Mouse (Mus musculus) embryonic facial prominence, embryonic 15.5 days (tissue): Measurements from ENCODE around the gene Mpv17l. TPM values are rescaled to one million over a fixed set of nuclear protein-coding genes. Genes with fewer than 3 reads are reported as not detected.
"Not testable (repeated sequence)": the region's sequence is repeated elsewhere in the genome, so short reads cannot be mapped to it uniquely, and the experiment has no call there.

Source experiments
- ATAC-seq: fragments of 200-750 bp; cut with Nextera tagmentation; 2 replicates; pipeline ENCODE4 v1.8.0; 2017; ENCODE audit warnings: low read depth, moderate TSS enrichment; ENCODE audit not compliant: insufficient number of reproducible peaks, low FRiP score, low TSS enrichment
- H3K27ac ChIP-seq: fragments of 300-500 bp; sonication (generic); replicated peaks from 2 replicates; pipeline ENCODE4 v1.5.1; 2015; ENCODE audit warnings: mild to moderate bottlenecking, inconsistent platforms
- H3K27me3 ChIP-seq: fragments of 300-500 bp; sonication (generic); 2 replicates; pipeline ENCODE4 v1.6.1; 2015; ENCODE audit warnings: inconsistent platforms
- H3K36me3 ChIP-seq: fragments of 300-500 bp; sonication (generic); 2 replicates; pipeline ENCODE4 v1.6.1; 2015; ENCODE audit warnings: mild to moderate bottlenecking, inconsistent platforms
- H3K4me1 ChIP-seq: fragments of 300-500 bp; sonication (generic); 2 replicates; pipeline ENCODE4 v1.6.1; 2015; ENCODE audit warnings: inconsistent platforms
- H3K4me2 ChIP-seq: fragments of 300-500 bp; sonication (generic); replicated peaks from 2 replicates; pipeline ENCODE4 v1.6.1; 2015; ENCODE audit warnings: mild to moderate bottlenecking, inconsistent platforms
- H3K4me3 ChIP-seq: fragments of 300-500 bp; sonication (generic); replicated peaks from 2 replicates; pipeline ENCODE4 v1.5.1; 2015; ENCODE audit warnings: mild to moderate bottlenecking, inconsistent platforms
- H3K9ac ChIP-seq: fragments of 300-500 bp; sonication (generic); 2 replicates; pipeline ENCODE4 v1.6.1; 2015; ENCODE audit warnings: inconsistent platforms
- H3K9me3 ChIP-seq: fragments of 300-500 bp; sonication (generic); replicated peaks from 2 replicates; pipeline ENCODE4 v1.6.1; 2016; ENCODE audit warnings: inconsistent platforms
- WGBS: fragments of 180-500 bp; shearing (Covaris S2); methylation state at CpG from one replicate; pipeline ENCODE4 v1.1.7; 2015; 5-methylcytosine and 5-hydroxymethylcytosine counted together
- polyA plus RNA-seq: library from polyadenylated mRNA; unstranded; fragments of >200 nt; fragmentation: Nextera tagmentation; extraction: Ambion mirVana; gene quantifications from 2 replicates; pipeline ENCODE4 v1.2.1, GENCODE M21; 2015

Gene Mpv17l
- 5.7 and 6.4 TPM in 2 replicates for polyA plus RNA-seq

DNA sequence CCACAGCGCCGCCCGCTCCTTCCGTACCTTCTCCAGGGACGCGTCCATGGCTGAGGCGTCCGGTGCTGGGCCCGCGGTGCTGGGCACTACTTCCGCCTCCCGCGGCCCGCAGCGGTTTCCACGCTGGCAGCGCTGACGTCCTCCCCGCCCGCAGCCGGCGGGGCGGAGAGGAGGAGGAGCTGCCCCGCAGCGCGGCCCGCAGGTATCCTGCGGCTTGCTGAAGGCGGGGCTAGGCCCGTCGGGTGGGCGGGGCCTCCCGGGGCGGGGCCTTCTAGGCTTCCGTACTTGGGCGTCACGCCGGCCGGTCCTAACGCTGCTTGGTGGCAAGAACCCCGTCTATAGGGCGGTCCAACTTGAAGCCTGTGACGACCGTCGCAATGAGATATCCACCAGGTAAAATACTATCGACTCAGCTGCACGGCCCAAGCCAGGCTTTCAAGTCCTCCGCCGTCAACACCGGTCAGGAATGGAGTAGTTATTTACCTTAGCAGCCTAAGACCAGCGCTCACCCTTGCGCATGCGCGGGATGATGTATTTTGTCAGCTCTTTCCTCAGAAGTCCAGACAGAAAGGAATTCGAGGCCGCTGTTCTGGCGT, at the start of gene Mpv17l, which contains the start of gene Pdxdc1:
TSS of gene Mpv17l (plus strand) at position 274 of the 596 bp plus-strand sequence.
TSS of gene Pdxdc1 (minus strand) at position 244 of the 596 bp plus-strand sequence.
- peak within 1 kb of the TSS; percentile 78 for H3K4me3 ChIP-seq
- H3K4me2 ChIP-seq: peak within 1 kb of the TSS; percentile 67
- no peaks in the 10 kb centered on the region for H3K9me3 ChIP-seq
- WGBS: under 1% methylated on average over 52 of the region's 57 CpGs
- peak within 1 kb of the TSS; percentile 92 for H3K27ac ChIP-seq
- no peaks in the 10 kb centered on the region for H3K36me3 ChIP-seq
- peak within 1 kb of the TSS; percentile 69 for H3K9ac ChIP-seq
- H3K4me1 ChIP-seq: peaks cover 16% of the 10 kb centered on the region
- no peaks in the 10 kb centered on the region for H3K27me3 ChIP-seq
- ATAC-seq: peak; percentile 98

DNA sequence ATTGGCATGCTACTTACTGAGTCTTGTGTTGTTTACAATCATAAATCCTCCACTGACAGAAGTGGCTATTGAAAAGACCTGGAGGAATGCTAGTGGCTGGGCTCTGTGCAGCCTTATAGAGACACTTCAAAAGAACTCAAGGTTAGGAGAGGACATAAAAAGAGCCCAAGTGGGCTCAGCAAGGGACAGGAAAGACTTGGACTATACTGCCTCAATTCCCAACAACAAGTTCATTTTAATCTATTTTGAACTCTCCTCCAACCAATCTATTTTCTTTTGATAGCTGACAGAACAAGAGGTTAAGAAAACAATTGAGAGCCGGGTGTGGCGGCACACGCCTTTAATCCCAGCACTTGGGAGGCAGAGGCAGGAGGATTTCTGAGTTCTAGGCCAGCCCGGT, 49.1 kb upstream of the Mpv17l start:
- ATAC-seq: no peak
- H3K36me3 ChIP-seq: peaks cover 47% of the 10 kb centered on the region
- H3K4me1 ChIP-seq: no peaks in the 10 kb centered on the region
- H3K9ac ChIP-seq: no peak overlapping the region
- H3K9me3 ChIP-seq: no peaks in the 10 kb centered on the region
- H3K4me3 ChIP-seq: no peak overlapping the region
- no peaks in the 10 kb centered on the region for H3K27me3 ChIP-seq
- H3K4me2 ChIP-seq: no peak overlapping the region
- no peak overlapping the region for H3K27ac ChIP-seq
- WGBS: 91% methylated on average over 4 of the region's 4 CpGs

DNA sequence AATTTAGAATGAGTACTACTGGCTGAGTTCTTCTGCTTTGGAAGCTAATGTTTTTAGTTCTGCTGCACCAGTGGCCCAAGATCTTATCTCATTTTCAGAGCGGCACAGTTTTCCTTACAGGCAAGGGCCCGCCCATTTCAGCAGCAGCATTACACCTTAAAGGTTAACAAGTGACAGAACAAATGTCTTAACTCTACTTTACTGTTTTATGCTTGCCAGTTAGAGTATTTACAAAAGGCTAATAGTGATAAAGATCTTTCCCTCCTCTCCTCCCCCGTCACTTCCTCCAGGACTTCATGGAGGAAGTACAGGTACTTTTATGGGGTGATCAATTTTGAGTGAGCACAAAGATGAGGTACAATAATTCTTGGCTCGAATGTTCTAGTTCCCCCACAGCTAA, 36.9 kb upstream of the Mpv17l start:
- peaks cover 43% of the 10 kb centered on the region for H3K36me3 ChIP-seq
- no peaks in the 10 kb centered on the region for H3K9me3 ChIP-seq
- H3K4me1 ChIP-seq: no peaks in the 10 kb centered on the region
- WGBS: 63% methylated on average over 4 of the region's 4 CpGs
- H3K4me2 ChIP-seq: no peak overlapping the region
- no peaks in the 10 kb centered on the region for H3K27me3 ChIP-seq
- no peak for ATAC-seq
- no peak overlapping the region for H3K27ac ChIP-seq
- H3K4me3 ChIP-seq: no peak overlapping the region
- H3K9ac ChIP-seq: no peak overlapping the region

DNA sequence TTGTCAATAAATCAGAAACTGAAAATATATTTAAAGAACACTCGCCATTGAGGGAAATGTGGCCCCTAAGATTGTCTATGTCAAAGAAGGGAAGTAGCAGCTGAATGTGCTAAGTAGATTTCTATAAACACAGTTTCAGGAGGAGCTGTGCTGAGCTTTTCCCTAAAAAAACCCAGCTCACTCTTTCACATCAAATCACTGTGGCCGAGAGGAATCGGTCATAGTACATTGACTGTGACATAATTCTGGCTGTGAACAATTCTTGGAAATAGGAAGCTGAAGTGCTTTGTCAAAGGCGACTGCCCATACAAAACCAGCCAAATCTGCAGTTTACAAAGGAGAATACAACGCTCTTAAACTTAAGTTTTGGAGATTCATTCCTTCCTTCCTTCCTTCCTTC, 36.3 kb upstream of the Mpv17l start:
- WGBS: 81% methylated on average over 5 of the region's 5 CpGs
- peaks cover 44% of the 10 kb centered on the region for H3K36me3 ChIP-seq
- no peaks in the 10 kb centered on the region for H3K27me3 ChIP-seq
- H3K4me3 ChIP-seq: no peak overlapping the region
- H3K9ac ChIP-seq: no peak overlapping the region
- H3K4me1 ChIP-seq: no peaks in the 10 kb centered on the region
- H3K4me2 ChIP-seq: no peak overlapping the region
- no peaks in the 10 kb centered on the region for H3K9me3 ChIP-seq
- no peak overlapping the region for H3K27ac ChIP-seq
- no peak for ATAC-seq

DNA sequence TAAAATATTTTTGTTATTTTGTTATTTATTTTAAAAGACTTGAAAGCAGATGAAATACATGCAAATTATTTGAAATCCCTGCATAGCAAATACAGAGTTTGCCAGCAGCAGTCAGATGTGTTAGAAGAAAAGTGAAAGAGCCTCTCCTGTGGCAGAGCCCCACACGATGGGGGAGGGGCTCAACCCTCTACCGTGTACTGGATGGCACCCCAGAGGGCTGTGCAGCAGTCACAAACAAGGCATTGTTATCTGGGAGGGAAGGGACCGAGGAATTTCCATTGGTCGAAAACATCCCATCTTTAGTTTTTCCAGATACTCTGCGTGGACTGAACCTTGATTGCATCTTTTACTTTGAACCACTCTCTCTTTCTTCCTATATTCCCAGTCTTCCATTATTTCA, 35.6 kb upstream of the Mpv17l start:
- H3K36me3 ChIP-seq: peaks cover 51% of the 10 kb centered on the region
- ATAC-seq, H3K9me3 ChIP-seq, H3K4me3 ChIP-seq, H3K9ac ChIP-seq, H3K4me2 ChIP-seq, H3K27ac ChIP-seq, H3K4me1 ChIP-seq, H3K27me3 ChIP-seq: not testable (repeated sequence)
- 30% methylated on average over 5 of the region's 5 CpGs for WGBS

DNA sequence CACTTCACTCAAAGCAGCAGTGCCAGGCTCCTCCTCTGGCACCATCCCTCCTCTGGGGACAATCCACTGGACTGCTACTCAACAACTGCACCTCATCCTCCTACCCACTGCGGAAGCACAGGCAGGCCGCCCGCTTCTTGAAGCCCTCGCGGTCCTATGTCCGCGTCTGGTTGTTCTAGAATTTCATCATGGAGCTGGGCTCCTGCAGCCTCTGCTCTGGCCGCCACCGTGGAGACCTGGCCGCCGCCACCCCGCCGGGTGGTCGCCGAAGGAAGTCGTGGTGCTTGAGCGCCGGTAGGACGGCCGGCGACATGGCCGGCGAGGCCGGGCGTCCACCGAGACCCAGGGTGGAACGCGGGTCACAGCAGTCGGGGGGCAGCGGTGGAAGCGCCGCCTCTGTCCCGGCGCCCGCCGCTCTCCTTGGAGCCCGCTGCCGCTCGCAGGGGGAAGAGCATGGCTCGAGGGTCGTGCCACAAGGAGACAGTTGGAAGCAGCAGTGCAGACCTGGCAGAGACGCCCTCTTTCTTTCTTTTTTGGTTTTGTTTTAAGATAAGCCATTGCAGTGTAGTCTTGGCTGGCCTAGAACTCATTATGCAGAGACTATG, 34.9 kb upstream of the Mpv17l start:
- H3K27ac ChIP-seq: no peak overlapping the region
- H3K4me3 ChIP-seq: no peak overlapping the region
- no peaks in the 10 kb centered on the region for H3K9me3 ChIP-seq
- 23% methylated on average over 42 of the region's 42 CpGs for WGBS
- H3K27me3 ChIP-seq: no peaks in the 10 kb centered on the region
- no peak for ATAC-seq
- H3K9ac ChIP-seq: no peak overlapping the region
- no peaks in the 10 kb centered on the region for H3K4me1 ChIP-seq
- no peak overlapping the region for H3K4me2 ChIP-seq
- H3K36me3 ChIP-seq: peaks cover 46% of the 10 kb centered on the region

DNA sequence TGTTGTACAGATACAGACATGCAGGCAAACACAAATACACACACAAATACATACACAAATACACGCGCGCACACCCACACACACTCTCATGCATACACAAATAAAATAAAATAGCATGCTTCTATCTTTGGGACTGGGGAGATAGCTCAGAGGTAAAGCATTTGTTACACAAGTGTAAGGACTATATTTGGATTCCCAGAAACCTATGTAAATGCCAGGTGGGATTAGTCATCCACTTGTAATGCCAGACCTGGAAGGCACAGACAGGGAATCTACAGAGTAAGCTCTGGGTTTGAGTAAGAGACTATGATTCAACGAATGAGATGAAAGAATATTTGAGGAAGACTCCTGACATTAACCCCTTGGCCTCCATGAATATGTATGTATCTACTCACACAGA, 27.5 kb upstream of the Mpv17l start:
- 90% methylated on average over 4 of the region's 4 CpGs for WGBS
- no peaks in the 10 kb centered on the region for H3K27me3 ChIP-seq
- no peak overlapping the region for H3K9ac ChIP-seq
- peaks cover 55% of the 10 kb centered on the region for H3K36me3 ChIP-seq
- no peak for ATAC-seq
- H3K9me3 ChIP-seq: no peaks in the 10 kb centered on the region
- H3K4me2 ChIP-seq: no peak overlapping the region
- no peak overlapping the region for H3K4me3 ChIP-seq
- H3K27ac ChIP-seq: no peak overlapping the region
- H3K4me1 ChIP-seq: no peaks in the 10 kb centered on the region

DNA sequence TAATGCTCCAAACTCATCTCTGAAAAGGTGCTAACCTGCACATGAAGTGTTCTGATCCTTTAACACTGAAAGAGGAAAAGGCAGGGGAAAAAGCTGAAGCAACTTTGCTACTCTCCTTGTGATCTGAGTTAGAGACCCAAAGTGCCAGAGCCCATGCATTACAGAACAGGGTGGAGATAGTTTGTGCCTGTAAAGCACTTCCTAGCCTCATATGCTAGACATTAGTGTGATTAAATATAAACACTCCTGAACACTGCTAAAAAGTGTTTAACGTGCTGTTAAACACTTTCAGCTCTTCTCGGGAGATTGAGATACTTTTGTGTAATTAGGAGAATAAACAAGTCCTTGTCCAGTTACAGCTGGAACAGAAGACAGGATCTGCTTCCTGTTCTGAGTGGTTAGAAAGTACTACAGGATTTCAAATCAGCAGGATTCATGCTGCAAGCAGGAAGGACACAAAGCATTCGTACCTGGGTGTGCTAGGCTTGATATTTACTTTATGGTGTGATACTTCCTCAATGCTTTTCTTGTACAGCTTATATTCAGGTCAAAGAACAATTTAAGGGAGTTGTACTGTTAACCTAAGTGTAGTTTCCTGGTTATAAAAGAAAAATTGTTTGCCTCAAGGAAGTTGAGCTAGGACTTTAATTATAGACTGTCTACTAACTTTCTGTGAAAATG, 19.7 kb upstream of the Mpv17l start:
- WGBS: 16% methylated on average over 3 of the region's 3 CpGs

DNA sequence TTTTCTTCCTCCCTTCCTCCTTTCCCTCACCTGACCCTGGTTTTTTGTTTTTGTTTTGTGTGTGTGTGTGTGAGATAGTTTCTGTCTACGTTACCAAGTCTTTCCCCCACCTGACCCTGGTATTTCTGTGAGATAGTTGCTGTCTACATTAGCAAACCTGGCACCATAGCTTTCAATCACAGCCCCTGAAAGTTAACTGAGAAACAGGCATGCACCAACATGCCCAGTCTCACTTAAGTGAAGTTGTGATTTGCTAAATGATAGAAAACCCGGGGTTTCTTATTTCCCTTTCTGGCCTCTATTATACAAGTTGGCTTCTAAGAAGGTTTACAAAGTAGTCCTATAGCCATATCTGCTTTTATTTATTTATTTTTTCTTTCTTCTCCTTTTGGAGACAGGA, 12.5 kb upstream of the Mpv17l start:
- H3K36me3 ChIP-seq: no peaks in the 10 kb centered on the region
- H3K27ac ChIP-seq: no peak overlapping the region
- 75% methylated on average over 2 of the region's 2 CpGs for WGBS

More for the DNA sequence above, 19.7 kb upstream of the Mpv17l start:
- Histone ChIP-seq H3K27me3 (no peaks in the 10 kb centered on the region), H3K36me3 (0 out of 2 replicates have a peak, but pooled peaks cover 20% of the 10 kb centered on the region), H3K4me3 (no peak overlapping the region), H3K9ac (no peak overlapping the region), H3K4me1 (no peaks in the 10 kb centered on the region), H3K4me2 (no peak overlapping the region), H3K9me3 (no peaks in the 10 kb centered on the region), H3K27ac (no peak overlapping the region)
- ATAC-seq: no peak

DNA sequence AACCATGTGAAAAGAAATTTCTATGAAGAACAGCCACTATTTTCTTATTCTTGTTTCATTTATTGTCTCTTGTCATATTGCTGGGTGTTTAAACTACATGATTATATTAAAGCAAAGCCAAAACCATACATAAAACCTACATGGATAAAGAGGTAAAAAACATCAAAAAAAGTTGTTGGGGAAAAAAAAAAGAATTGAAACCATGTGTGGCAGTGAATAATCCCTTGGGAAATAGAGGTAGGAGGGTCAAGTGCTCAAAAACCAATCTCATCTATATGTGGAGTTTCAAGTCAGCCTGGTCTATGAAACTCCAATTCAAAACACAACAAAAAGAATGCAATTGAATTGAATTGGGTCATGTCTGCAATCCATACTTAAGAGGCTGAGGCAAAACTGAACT, 10.1 kb upstream of the Mpv17l start:
- Histone ChIP-seq H3K27me3 (no peaks in the 10 kb centered on the region), H3K9me3 (no peaks in the 10 kb centered on the region), H3K4me2 (no peak overlapping the region), H3K9ac (no peak overlapping the region), H3K4me1 (no peaks in the 10 kb centered on the region), H3K27ac (no peak overlapping the region), H3K4me3 (no peak overlapping the region), H3K36me3 (no peaks in the 10 kb centered on the region)
- no peak for ATAC-seq

More for the DNA sequence above, 12.5 kb upstream of the Mpv17l start:
- Histone ChIP-seq H3K9me3 (no peaks in the 10 kb centered on the region), H3K4me3 (no peak overlapping the region), H3K27me3 (no peaks in the 10 kb centered on the region), H3K9ac (no peak overlapping the region), H3K4me2 (no peak overlapping the region), H3K4me1 (no peaks in the 10 kb centered on the region)
- no peak for ATAC-seq

DNA sequence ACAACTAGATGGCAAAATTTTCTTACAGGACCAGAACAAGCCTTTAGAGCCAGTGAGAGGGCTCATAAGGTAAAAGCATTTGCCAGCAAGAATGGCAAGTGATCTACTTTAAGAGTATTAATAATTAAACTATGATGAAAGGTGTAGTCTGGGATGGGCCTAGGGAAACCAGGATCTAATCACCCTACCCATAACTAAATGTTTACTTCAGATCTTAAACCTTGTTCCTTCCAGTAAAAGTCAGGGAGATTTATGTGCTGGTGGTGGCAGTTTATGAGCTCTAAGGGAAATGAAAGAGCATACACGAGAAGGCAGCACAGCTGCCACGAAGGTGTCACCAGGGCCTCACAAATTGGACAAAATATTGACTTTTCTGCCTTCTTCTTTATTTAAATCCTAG, 8.9 kb upstream of the Mpv17l start:
- Histone ChIP-seq H3K36me3 (no peaks in the 10 kb centered on the region), H3K9ac (no peak overlapping the region), H3K4me3 (no peak overlapping the region), H3K4me2 (no peak overlapping the region), H3K27ac (no peak overlapping the region), H3K4me1 (no peaks in the 10 kb centered on the region), H3K9me3 (no peaks in the 10 kb centered on the region), H3K27me3 (no peaks in the 10 kb centered on the region)
- 88% methylated on average over 2 of the region's 2 CpGs for WGBS
- no peak for ATAC-seq
